Comparison of ENCODE assay signal across 11 mouse cellular contexts in the genomic region with DNA sequence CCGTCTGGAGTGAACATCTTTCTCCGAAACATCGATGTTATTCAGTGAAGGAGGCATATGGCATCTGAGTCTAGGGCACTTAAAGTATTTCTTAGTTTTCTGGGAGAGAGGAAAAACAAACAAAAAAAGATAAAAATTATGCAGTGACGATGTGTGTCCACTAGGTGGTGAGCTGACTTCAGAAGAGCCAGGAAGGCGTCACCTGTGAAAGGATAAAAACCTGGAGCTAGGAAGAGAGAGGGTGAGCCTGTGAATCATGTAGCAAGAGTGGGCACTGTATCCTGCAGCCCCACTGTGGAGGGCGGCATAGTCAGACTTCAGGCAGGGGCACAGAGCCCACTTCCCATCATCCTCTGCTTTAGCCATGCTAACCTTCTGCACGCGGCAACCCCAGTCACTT. TPM values are rescaled to one million over a fixed set of nuclear protein-coding genes. Genes with fewer than 3 reads are reported as not detected.
DNase-seq lines count a peak whose midpoint lies in the region; ATAC-seq and TF ChIP-seq lines count a peak whose summit lies in the region.
"Had no signal": no experiment of that assay in that cellular context is flagged by ENCODE, and none has a peak within 500 bp of the region (broad histone marks: within the 10 kb centered on the region; RNA-seq: fewer than 3 reads in every experiment).

No protein-coding gene starts in this region.

- H3K9ac ChIP-seq in liver, embryonic 14.5 days (replicated peaks), result no peak overlapping the region
- no peak overlapping the region for H3K9ac ChIP-seq in liver, embryonic 12.5 days
- H3K9ac ChIP-seq: forebrain, embryonic 12.5 days; heart, embryonic 15.5 days had no signal

- H3K4me3 ChIP-seq in liver, embryonic 14.5 days (ENCODE audit: insufficient read depth in 1 of 2, low read depth in 2 of 2, low read length in 2 of 2), result no peak overlapping the region
- H3K4me3 ChIP-seq in liver, embryonic 12.5 days, result no peak overlapping the region
- H3K4me3 ChIP-seq: forebrain, embryonic 12.5 days; heart, embryonic 15.5 days had no signal

- H3K4me1 ChIP-seq in liver, embryonic 14.5 days (replicated peaks; ENCODE audit: control insufficient read depth in 2 of 2, insufficient read depth in 2 of 2, low read length in 1 of 2), result no peaks in the 10 kb centered on the region
- H3K4me1 ChIP-seq in liver, embryonic 12.5 days, result no peaks in the 10 kb centered on the region
- H3K4me1 ChIP-seq: forebrain, embryonic 12.5 days had no signal

- H3K36me3 ChIP-seq in liver, embryonic 14.5 days (replicated peaks; ENCODE audit: control insufficient read depth, insufficient read depth, low read depth), result no peaks in the 10 kb centered on the region
- no peaks in the 10 kb centered on the region for H3K36me3 ChIP-seq in liver, embryonic 12.5 days
- H3K36me3 ChIP-seq: forebrain, embryonic 12.5 days; heart, embryonic 15.5 days had no signal

- no peak for TF ChIP-seq EP300 in liver, embryonic 14.5 days (IDR thresholded peaks at IDR 0.05; ENCODE audit: low read depth)

- no peaks in the 10 kb centered on the region for H3K9me3 ChIP-seq in liver, embryonic 14.5 days (ENCODE audit: control insufficient read depth, low read length)
- H3K9me3 ChIP-seq in liver, embryonic 12.5 days (replicated peaks), result no peaks in the 10 kb centered on the region
- H3K9me3 ChIP-seq: forebrain, embryonic 12.5 days; heart, embryonic 15.5 days had no signal

- DNase-seq in embryo, embryonic 10 days (ENCODE audit: low spot score), result peak; percentile 48
- no peak for DNase-seq in embryo, embryonic 9.5 days (ENCODE audit: extremely low spot score)
- no peak for DNase-seq in liver, embryonic 14.5 days (ENCODE audit: low read depth in 3 of 3, low spot score in 3 of 3)
- peak; percentile 21 for DNase-seq in MN1 (ENCODE audit: low spot score)
- DNase-seq in layer of hippocampus, postnatal 14 days (ENCODE audit: low spot score in 2 of 2), result no peak
- no peak for DNase-seq in spleen, adult 18-20 months

- no peak for ATAC-seq in liver, embryonic 14.5 days (ENCODE audit: insufficient read depth)
- no peak for ATAC-seq in liver, embryonic 12.5 days
- ATAC-seq in megakaryocyte progenitor cell, adult 5-6 weeks (replicated peaks; ENCODE audit: poor library complexity), result 0 out of 2 replicates have a peak, but pooled peaks have one; percentile 26

- TF ChIP-seq CTCF in liver, embryonic 14.5 days (IDR thresholded peaks at IDR 0.05; ENCODE audit: low read depth), result peak; percentile 57

- no peak overlapping the region for H3K27ac ChIP-seq in liver, embryonic 14.5 days
- H3K27ac ChIP-seq in liver, embryonic 12.5 days, result no peak overlapping the region
- H3K27ac ChIP-seq: forebrain, embryonic 12.5 days; heart, embryonic 15.5 days had no signal

- H3K27me3 ChIP-seq in liver, embryonic 14.5 days (ENCODE audit: control insufficient read depth, insufficient read depth, low read length), result no peaks in the 10 kb centered on the region
- H3K27me3 ChIP-seq in liver, embryonic 12.5 days (replicated peaks), result no peaks in the 10 kb centered on the region
- H3K27me3 ChIP-seq: forebrain, embryonic 12.5 days; heart, embryonic 15.5 days had no signal

- no peak overlapping the region for H3K4me2 ChIP-seq in liver, embryonic 14.5 days (ENCODE audit: low read depth)
- no peak overlapping the region for H3K4me2 ChIP-seq in liver, embryonic 12.5 days
- H3K4me2 ChIP-seq: forebrain, embryonic 12.5 days; heart, embryonic 15.5 days had no signal

- WGBS in liver, embryonic 14.5 days (ENCODE audit: insufficient replicate concordance), result 36% methylated on average over 8 of the region's 8 CpGs
- WGBS in liver, embryonic 12.5 days (ENCODE audit: insufficient replicate concordance), result 36% methylated on average over 8 of the region's 8 CpGs

RNA-seq across cellular contexts. Expression of a gene that starts 37.9 kb away (rescaled TPM):
- not detected in 2 replicates for polyA plus RNA-seq in liver, embryonic 14.5 days (2012; rRNA removed)
- not detected in 2 replicates for polyA plus RNA-seq in liver, embryonic 14.5 days (2014; fragmentation: Nextera tagmentation; extraction: Ambion mirVana)
- not detected in 2 replicates for polyA plus RNA-seq in liver, embryonic 12.5 days (2016; fragmentation: Nextera tagmentation; extraction: Ambion mirVana)
- total RNA-seq in megakaryocyte progenitor cell, adult 5-6 weeks (2015), result not detected in 2 replicates
- not detected in 2 replicates for total RNA-seq in megakaryocyte progenitor cell, adult 5-6 weeks (2017)
- not detected for total RNA-seq in layer of hippocampus, postnatal 14 days (2021)
- total RNA-seq: layer of hippocampus, postnatal 10 days had no signal
- polyA plus RNA-seq: forebrain, embryonic 12.5 days had no signal

RNA-seq across cellular contexts. Expression of a gene that starts 58.0 kb away (rescaled TPM):
- 0.12 and 0.30 TPM in 2 replicates for polyA plus RNA-seq in liver, embryonic 14.5 days (2012; rRNA removed)
- 0.17 and 0.25 TPM in 2 replicates for polyA plus RNA-seq in liver, embryonic 14.5 days (2014; fragmentation: Nextera tagmentation; extraction: Ambion mirVana)
- 0.75 and 2.1 TPM in 2 replicates for polyA plus RNA-seq in liver, embryonic 12.5 days (2016; fragmentation: Nextera tagmentation; extraction: Ambion mirVana)
- not detected in 2 replicates for total RNA-seq in megakaryocyte progenitor cell, adult 5-6 weeks (2015)
- 0.29 TPM in 1 of 2 replicates, not detected in the other for total RNA-seq in megakaryocyte progenitor cell, adult 5-6 weeks (2017)
- 100 to 1,000 TPM; 304 to 349 TPM for total RNA-seq in layer of hippocampus, postnatal 14 days (2021)

Comparison
In these comparisons a context has a peak if more than half of its experiments do, and no peak if none do; other contexts are left out.
1. DNase-seq: peak in embryo, embryonic 10 days (single experiment) and MN1 (single experiment); none in embryo, embryonic 9.5 days (single experiment), liver, embryonic 14.5 days (0 of 3), layer of hippocampus, postnatal 14 days (0 of 2) and spleen, adult 18-20 months (0 of 2).
2. RNA of a gene that starts 58.0 kb away (total RNA-seq): 304 to 349 TPM in layer of hippocampus, postnatal 14 days; 0.29 TPM in megakaryocyte progenitor cell, adult 5-6 weeks; every median in the first group is over 100 times any median in the second.